Comparison of ENCODE assay signal across 11 mouse cellular contexts in genomic region chr7:140675863-140676262, GRCm38 (mm10). TPM values are rescaled to one million over a fixed set of nuclear protein-coding genes. Genes with fewer than 3 reads are reported as not detected.
DNase-seq lines count a peak whose midpoint lies in the region; ATAC-seq and TF ChIP-seq lines count a peak whose summit lies in the region.
"Had no signal": no experiment of that assay in that cellular context is flagged by ENCODE, and none has a peak within 500 bp of the region (broad histone marks: within the 10 kb centered on the region; RNA-seq: fewer than 3 reads in every experiment).

No protein-coding gene starts in this region.

- DNase-seq in lung, embryonic 14.5 days, result peak; percentile 9
- DNase-seq in lung, postnatal 36 days, result no peak
- peak; percentile 34 for DNase-seq in stomach, postnatal 0 days (ENCODE audit: low spot score)
- DNase-seq in thymus, adult 18-20 months, result no peak
- DNase-seq: heart, postnatal 10 days had no signal

- H3K4me1 ChIP-seq in lung, embryonic 14.5 days (ENCODE audit: insufficient read depth), result no peaks in the 10 kb centered on the region
- H3K4me1 ChIP-seq in forebrain, embryonic 13.5 days, result no peaks in the 10 kb centered on the region
- H3K4me1 ChIP-seq in limb, embryonic 13.5 days, result no peaks in the 10 kb centered on the region; the same call in 1 of the 2 replicates
- H3K4me1 ChIP-seq in stomach, postnatal 0 days (replicated peaks; ENCODE audit: control insufficient read depth, insufficient read depth), result no peaks in the 10 kb centered on the region
- H3K4me1 ChIP-seq: lung, embryonic 15.5 days had no signal

- H3K27me3 ChIP-seq in lung, embryonic 14.5 days (ENCODE audit: insufficient read depth, low read length), result no peaks in the 10 kb centered on the region
- H3K27me3 ChIP-seq in forebrain, embryonic 13.5 days, result no peaks in the 10 kb centered on the region
- H3K27me3 ChIP-seq in limb, embryonic 13.5 days, result no peaks in the 10 kb centered on the region
- no peaks in the 10 kb centered on the region for H3K27me3 ChIP-seq in stomach, postnatal 0 days (ENCODE audit: control insufficient read depth, insufficient read depth, low read length)
- H3K27me3 ChIP-seq: lung, embryonic 15.5 days had no signal

- no peak overlapping the region for H3K9ac ChIP-seq in lung, embryonic 14.5 days
- H3K9ac ChIP-seq in forebrain, embryonic 13.5 days, result no peak overlapping the region
- no peak overlapping the region for H3K9ac ChIP-seq in limb, embryonic 13.5 days
- no peak overlapping the region for H3K9ac ChIP-seq in stomach, postnatal 0 days (ENCODE audit: low read length)
- H3K9ac ChIP-seq: lung, embryonic 15.5 days had no signal

- TF ChIP-seq CTCF in lung, embryonic 14.5 days (IDR thresholded peaks at IDR 0.05; ENCODE audit: low read depth), result no peak
- TF ChIP-seq CTCF in stomach, postnatal 0 days (IDR thresholded peaks at IDR 0.05; ENCODE audit: low read depth), result no peak

- no peak for TF ChIP-seq EP300 in stomach, postnatal 0 days (optimal IDR thresholded peaks at IDR 0.05)

- H3K36me3 ChIP-seq in lung, embryonic 14.5 days (ENCODE audit: insufficient read depth), result no peaks in the 10 kb centered on the region
- no peaks in the 10 kb centered on the region for H3K36me3 ChIP-seq in forebrain, embryonic 13.5 days (ENCODE audit: poor library complexity, severe bottlenecking)
- H3K36me3 ChIP-seq in limb, embryonic 13.5 days, result no peaks in the 10 kb centered on the region
- H3K36me3 ChIP-seq in stomach, postnatal 0 days (ENCODE audit: control insufficient read depth, insufficient read depth, low read length), result no peaks in the 10 kb centered on the region
- H3K36me3 ChIP-seq: lung, embryonic 15.5 days had no signal

- no peak overlapping the region for H3K4me3 ChIP-seq in lung, embryonic 14.5 days (ENCODE audit: low read depth, low read length)
- no peak overlapping the region for H3K4me3 ChIP-seq in forebrain, embryonic 13.5 days
- no peak overlapping the region for H3K4me3 ChIP-seq in limb, embryonic 13.5 days
- no peak overlapping the region for H3K4me3 ChIP-seq in stomach, postnatal 0 days (ENCODE audit: low read depth, low read length)
- H3K4me3 ChIP-seq: erythroblast, embryonic 14.5 days; lung, embryonic 15.5 days had no signal

- WGBS in lung, embryonic 14.5 days, result 0% methylated on average over 4 of the region's 6 CpGs
- WGBS in forebrain, embryonic 13.5 days, result 2% methylated on average over 6 of the region's 6 CpGs
- 0% methylated on average over 6 of the region's 6 CpGs for WGBS in limb, embryonic 13.5 days
- WGBS in stomach, postnatal 0 days, result 0% methylated on average over 5 of the region's 6 CpGs

- H3K4me2 ChIP-seq in lung, embryonic 14.5 days, result no peak overlapping the region
- H3K4me2 ChIP-seq in forebrain, embryonic 13.5 days, result peak overlapping the region; percentile 28
- H3K4me2 ChIP-seq in limb, embryonic 13.5 days (replicated peaks), result peak overlapping the region; percentile 31; the same call in 1 of the 2 replicates
- H3K4me2 ChIP-seq in stomach, postnatal 0 days (replicated peaks; ENCODE audit: low read depth), result 0 out of 2 replicates have a peak overlapping the region, but pooled peaks have one; percentile 5
- H3K4me2 ChIP-seq: lung, embryonic 15.5 days had no signal

- no peak for ATAC-seq in lung, embryonic 14.5 days (ENCODE audit: insufficient read depth)
- ATAC-seq in forebrain, embryonic 13.5 days, result no peak
- ATAC-seq in limb, embryonic 13.5 days (ENCODE audit: low FRiP score, low read depth), result no peak
- ATAC-seq in stomach, postnatal 0 days (ENCODE audit: low FRiP score, low TSS enrichment), result peak; percentile 51; the same call in 1 of the 2 replicates
- no peak for ATAC-seq in erythroid progenitor cell, adult 5-6 weeks (replicated peaks; ENCODE audit: low FRiP score, poor library complexity, severe bottlenecking)

- no peaks in the 10 kb centered on the region; the same call in 1 of the 2 replicates for H3K9me3 ChIP-seq in lung, embryonic 14.5 days (ENCODE audit: low read depth, low read length)
- peaks cover 10% of the 10 kb centered on the region for H3K9me3 ChIP-seq in forebrain, embryonic 13.5 days (replicated peaks)
- H3K9me3 ChIP-seq in limb, embryonic 13.5 days, result peaks cover 12% of the 10 kb centered on the region
- H3K9me3 ChIP-seq in stomach, postnatal 0 days (ENCODE audit: control insufficient read depth, low read length), result no peaks in the 10 kb centered on the region
- H3K9me3 ChIP-seq: lung, embryonic 15.5 days had no signal

- H3K27ac ChIP-seq in lung, embryonic 14.5 days (ENCODE audit: low read depth), result no peak overlapping the region
- no peak overlapping the region for H3K27ac ChIP-seq in forebrain, embryonic 13.5 days
- no peak overlapping the region for H3K27ac ChIP-seq in limb, embryonic 13.5 days
- no peak overlapping the region for H3K27ac ChIP-seq in stomach, postnatal 0 days (replicated peaks)
- H3K27ac ChIP-seq: lung, embryonic 15.5 days had no signal

RNA-seq across cellular contexts. Expression of gene Olfr45, which starts 5.9 kb away (rescaled TPM):
- polyA plus RNA-seq in lung, embryonic 14.5 days (2014; fragmentation: Nextera tagmentation; extraction: Ambion mirVana), result not detected in 2 replicates
- polyA plus RNA-seq in forebrain, embryonic 13.5 days (2015; fragmentation: Nextera tagmentation; extraction: Ambion mirVana), result not detected in 2 replicates
- 0.04 and 0.13 TPM in 2 replicates for polyA plus RNA-seq in limb, embryonic 13.5 days (2015; fragmentation: Nextera tagmentation; extraction: Ambion mirVana)
- not detected in 2 replicates for polyA plus RNA-seq in stomach, postnatal 0 days (2015; fragmentation: Nextera tagmentation; extraction: Ambion mirVana)
- not detected in 2 replicates for total RNA-seq in erythroid progenitor cell, adult 5-6 weeks (2015; ENCODE audit: low replicate concordance)
- total RNA-seq in erythroid progenitor cell, adult 5-6 weeks (2017; ENCODE audit: low replicate concordance), result not detected in 2 replicates
- total RNA-seq: heart, postnatal 10 days; left cerebral cortex, adult 8-10 months had no signal
- polyA plus RNA-seq: erythroblast, embryonic 14.5 days; lung, embryonic 15.5 days had no signal

RNA-seq across cellular contexts. Expression of gene Olfr539, which starts 16.1 kb away (rescaled TPM):
- not detected in 2 replicates for polyA plus RNA-seq in lung, embryonic 14.5 days (2014; fragmentation: Nextera tagmentation; extraction: Ambion mirVana)
- 0.01 TPM in 1 of 2 replicates, not detected in the other for polyA plus RNA-seq in forebrain, embryonic 13.5 days (2015; fragmentation: Nextera tagmentation; extraction: Ambion mirVana)
- polyA plus RNA-seq in limb, embryonic 13.5 days (2015; fragmentation: Nextera tagmentation; extraction: Ambion mirVana), result 0.03 TPM in 2 replicates
- 0.01 TPM in 1 of 2 replicates, not detected in the other for polyA plus RNA-seq in stomach, postnatal 0 days (2015; fragmentation: Nextera tagmentation; extraction: Ambion mirVana)
- not detected in 2 replicates for total RNA-seq in erythroid progenitor cell, adult 5-6 weeks (2015; ENCODE audit: low replicate concordance)
- not detected in 2 replicates for total RNA-seq in erythroid progenitor cell, adult 5-6 weeks (2017; ENCODE audit: low replicate concordance)
- total RNA-seq: heart, postnatal 10 days had no signal
- polyA plus RNA-seq: erythroblast, embryonic 14.5 days; lung, embryonic 15.5 days had no signal

RNA-seq across cellular contexts. Expression of gene Olfr541, which starts 21.2 kb away (rescaled TPM):
- polyA plus RNA-seq in lung, embryonic 14.5 days (2014; fragmentation: Nextera tagmentation; extraction: Ambion mirVana), result not detected in 2 replicates
- not detected in 2 replicates for polyA plus RNA-seq in forebrain, embryonic 13.5 days (2015; fragmentation: Nextera tagmentation; extraction: Ambion mirVana)
- polyA plus RNA-seq in limb, embryonic 13.5 days (2015; fragmentation: Nextera tagmentation; extraction: Ambion mirVana), result not detected in 2 replicates
- polyA plus RNA-seq in stomach, postnatal 0 days (2015; fragmentation: Nextera tagmentation; extraction: Ambion mirVana), result not detected in 2 replicates
- not detected in 2 replicates for total RNA-seq in erythroid progenitor cell, adult 5-6 weeks (2015; ENCODE audit: low replicate concordance)
- total RNA-seq in erythroid progenitor cell, adult 5-6 weeks (2017; ENCODE audit: low replicate concordance), result not detected in 2 replicates
- total RNA-seq: heart, postnatal 10 days; left cerebral cortex, adult 8-10 months had no signal
- polyA plus RNA-seq: erythroblast, embryonic 14.5 days; lung, embryonic 15.5 days had no signal

RNA-seq across cellular contexts. Expression of gene Olfr53, which starts 29.6 kb away (rescaled TPM):
- polyA plus RNA-seq in lung, embryonic 14.5 days (2014; fragmentation: Nextera tagmentation; extraction: Ambion mirVana), result not detected in 2 replicates
- polyA plus RNA-seq in forebrain, embryonic 13.5 days (2015; fragmentation: Nextera tagmentation; extraction: Ambion mirVana), result not detected in 2 replicates
- not detected in 2 replicates for polyA plus RNA-seq in limb, embryonic 13.5 days (2015; fragmentation: Nextera tagmentation; extraction: Ambion mirVana)
- polyA plus RNA-seq in stomach, postnatal 0 days (2015; fragmentation: Nextera tagmentation; extraction: Ambion mirVana), result not detected in 2 replicates
- total RNA-seq in erythroid progenitor cell, adult 5-6 weeks (2015; ENCODE audit: low replicate concordance), result not detected in 2 replicates
- not detected in 2 replicates for total RNA-seq in erythroid progenitor cell, adult 5-6 weeks (2017; ENCODE audit: low replicate concordance)
- total RNA-seq: heart, postnatal 10 days; left cerebral cortex, adult 8-10 months had no signal
- polyA plus RNA-seq: erythroblast, embryonic 14.5 days; lung, embryonic 15.5 days had no signal

RNA-seq across cellular contexts. Expression of gene Olfr61, which starts 47.1 kb away (rescaled TPM):
- not detected in 2 replicates for polyA plus RNA-seq in lung, embryonic 14.5 days (2014; fragmentation: Nextera tagmentation; extraction: Ambion mirVana)
- not detected in 2 replicates for polyA plus RNA-seq in forebrain, embryonic 13.5 days (2015; fragmentation: Nextera tagmentation; extraction: Ambion mirVana)
- polyA plus RNA-seq in limb, embryonic 13.5 days (2015; fragmentation: Nextera tagmentation; extraction: Ambion mirVana), result not detected in 2 replicates
- not detected in 2 replicates for polyA plus RNA-seq in stomach, postnatal 0 days (2015; fragmentation: Nextera tagmentation; extraction: Ambion mirVana)
- total RNA-seq in erythroid progenitor cell, adult 5-6 weeks (2015; ENCODE audit: low replicate concordance), result not detected in 2 replicates
- total RNA-seq in erythroid progenitor cell, adult 5-6 weeks (2017; ENCODE audit: low replicate concordance), result not detected in 2 replicates
- total RNA-seq: heart, postnatal 10 days; left cerebral cortex, adult 8-10 months had no signal
- polyA plus RNA-seq: erythroblast, embryonic 14.5 days; lung, embryonic 15.5 days had no signal

Comparison
In these comparisons a context has a peak if more than half of its experiments do, and no peak if none do; other contexts are left out.
1. DNase-seq: peak in lung, embryonic 14.5 days (single experiment) and stomach, postnatal 0 days (single experiment); none in lung, postnatal 36 days (single experiment) and thymus, adult 18-20 months (0 of 2).